Mouse (Mus musculus) activated CD4-positive, CD25-positive, alpha-beta regulatory T cell (primary cell): ENCODE data around the gene Lrrc47. TPM values are rescaled to one million over a fixed set of nuclear protein-coding genes. Genes with fewer than 3 reads are reported as not detected.

ENCODE experiments used
- polyA plus RNA-seq, 2 experiments: library from polyadenylated mRNA; unstranded; fragments of 100-300 nt; shearing (Covaris generic); gene quantifications; one replicate each; pipeline ENCODE4 v1.2.1; 2017

The Lrrc47 gene
- polyA plus RNA-seq: 10 to 100 TPM; 36.6 to 53.8 TPM

DNA sequence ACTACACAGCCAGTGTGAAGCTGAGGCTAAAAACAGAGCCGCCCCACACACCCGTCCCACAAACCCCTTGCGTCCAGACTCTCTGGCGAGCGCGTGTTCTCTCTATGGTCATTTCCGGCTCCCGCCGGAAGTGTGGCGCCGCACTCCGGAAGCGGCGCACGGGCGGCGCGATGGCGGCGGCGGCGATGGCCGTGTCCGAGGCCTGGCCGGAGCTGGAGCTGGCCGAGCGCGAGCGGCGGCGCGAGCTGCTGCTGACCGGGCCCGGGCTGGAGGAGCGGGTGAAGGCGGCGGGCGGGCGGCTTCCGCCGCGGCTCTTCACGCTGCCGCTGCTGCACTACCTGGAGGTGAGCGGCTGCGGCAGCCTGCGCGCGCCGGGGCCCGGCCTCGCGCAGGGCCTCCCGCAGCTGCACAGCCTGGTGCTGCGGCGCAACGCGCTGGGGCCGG lies at the start of gene Lrrc47:
Gene Lrrc47, plus strand, starts transcription at position 86 of the 444 bp plus-strand sequence.

DNA sequence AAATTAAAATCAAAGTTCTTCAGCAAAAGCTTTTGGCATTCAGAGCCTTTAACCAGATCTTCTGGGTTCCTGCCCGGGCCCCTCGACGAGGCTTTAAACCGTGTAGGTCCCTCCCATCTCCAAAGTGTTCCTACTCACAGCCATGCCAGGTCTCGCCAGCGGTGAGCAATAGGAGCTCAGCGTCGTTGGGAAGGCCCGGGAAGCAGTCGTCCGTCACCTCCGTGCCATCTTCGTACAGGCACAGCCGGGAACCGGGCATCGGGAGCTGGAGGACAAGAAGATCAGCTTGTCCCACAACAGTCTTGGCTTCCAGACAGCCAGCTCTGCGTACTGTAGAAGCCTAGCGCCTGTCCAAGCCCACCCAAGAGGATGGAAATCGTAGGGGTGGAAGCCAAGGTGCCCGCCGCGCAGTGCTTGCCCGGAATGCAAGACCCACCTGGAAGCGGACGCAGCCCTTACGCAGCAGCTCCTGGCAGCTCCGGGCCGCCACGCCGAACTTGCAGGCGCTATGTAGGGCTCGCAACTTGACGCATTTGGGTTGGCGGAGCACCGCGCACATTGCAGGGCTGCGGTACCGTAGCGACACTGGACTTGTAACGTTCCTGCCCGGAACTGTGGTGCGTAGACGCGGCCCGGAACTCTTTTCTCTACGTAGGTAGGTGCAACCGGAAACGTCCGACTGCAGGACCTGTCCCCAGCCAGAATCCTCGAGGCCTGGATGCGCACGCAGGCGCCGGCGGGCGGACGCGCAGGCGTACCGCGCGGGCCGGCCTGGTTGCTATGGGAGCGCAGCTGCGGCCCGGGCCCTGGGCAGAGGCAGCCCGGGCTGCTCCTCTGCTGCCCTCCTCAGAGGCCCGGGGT lies 36.9 kb upstream of the Lrrc47 start, which contains the start of the genes Dffb and Cep104:
Gene Dffb, minus strand, starts transcription at position 696 of the 861 bp plus-strand sequence.
Gene Cep104, plus strand, starts transcription at position 764 of the 861 bp plus-strand sequence.

DNA sequence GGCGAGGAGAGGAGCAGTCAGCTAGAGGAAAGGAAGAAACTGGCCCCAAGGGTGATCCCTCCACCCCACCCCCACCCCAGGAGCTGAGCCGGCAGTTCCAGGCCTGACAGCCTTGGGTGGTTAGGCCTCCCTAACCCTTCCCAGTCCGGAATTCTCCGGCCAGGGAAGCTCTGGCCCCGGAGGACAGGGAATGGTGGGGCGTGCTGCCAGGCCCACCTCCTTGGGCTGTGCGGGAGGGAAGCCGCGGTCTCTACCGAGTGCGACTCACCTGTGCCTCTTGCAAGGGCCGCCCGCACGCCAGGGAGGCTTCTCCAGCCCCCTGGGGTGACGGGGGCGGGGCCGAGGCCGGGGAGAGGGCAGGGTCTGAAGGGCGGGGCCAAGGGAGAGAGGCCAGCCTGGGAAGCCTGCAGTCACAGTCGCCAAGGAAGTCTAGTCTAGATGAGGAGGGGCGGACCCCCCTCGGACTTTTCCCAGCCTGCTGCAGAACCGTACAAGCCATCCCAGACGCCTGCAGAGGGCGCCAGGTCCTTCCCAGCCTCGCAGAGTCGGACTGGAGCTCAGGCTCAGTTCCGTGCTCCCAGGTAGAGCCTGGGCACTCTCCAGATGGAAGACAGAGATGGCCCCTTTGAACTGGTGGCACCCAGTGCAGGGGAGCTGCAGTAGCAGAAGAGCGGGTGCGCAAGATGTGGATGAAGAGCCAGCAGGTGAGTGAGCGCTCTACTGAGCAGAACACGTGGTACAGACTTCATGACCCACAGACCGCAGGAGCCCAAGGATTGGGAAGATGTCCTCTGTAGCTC lies 14.3 kb downstream of the Lrrc47 start, which contains the start of gene Smim1:
Gene Smim1, minus strand, starts transcription at position 590 of the 800 bp plus-strand sequence.

DNA sequence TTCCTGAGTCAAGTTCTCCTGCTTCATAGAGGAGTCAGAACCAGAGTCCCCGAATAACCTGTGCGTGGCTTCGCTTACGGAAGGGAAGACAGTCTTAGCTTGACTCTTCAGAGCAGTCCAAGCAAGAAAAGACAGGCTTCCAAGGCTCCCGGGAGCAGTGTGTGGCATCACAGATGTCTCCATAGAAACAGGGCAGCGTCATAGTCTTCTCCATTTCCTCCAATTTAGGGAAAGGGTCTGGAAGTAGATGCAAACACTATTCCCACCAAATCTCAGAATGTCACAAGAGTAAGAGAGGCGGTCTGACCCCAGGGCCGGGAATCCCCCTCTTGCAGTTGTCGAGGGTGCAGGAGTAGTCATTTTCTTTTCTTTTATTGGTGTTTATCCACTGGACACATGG lies 31.0 kb downstream of the Lrrc47 start, which contains the start of gene Ccdc27:
Gene Ccdc27, minus strand, starts transcription at position 101 of the 400 bp plus-strand sequence.

Other genes with a start within 250 kb of the Lrrc47 start
- gene A430005L14Rik, start 54.5 kb upstream of the Lrrc47 start, polyA plus RNA-seq: 10 to 100 TPM; 58.6 to 63.0 TPM
- 10 to 100 TPM; 21.2 to 25.6 TPM for gene Dffb, start 36.6 kb upstream of the Lrrc47 start, polyA plus RNA-seq
- gene Cep104, start 36.5 kb upstream of the Lrrc47 start, polyA plus RNA-seq: 10 to 100 TPM in 1 of 2 experiments, 1 to 10 TPM in 1; 8.7 to 10.2 TPM
- gene Smim1, start 14.5 kb downstream of the Lrrc47 start, polyA plus RNA-seq: 1 to 10 TPM in 1 of 2 experiments, under 1 TPM in 1; 0.16 to 1.1 TPM
- not detected for gene Ccdc27, start 30.9 kb downstream of the Lrrc47 start, polyA plus RNA-seq
- under 1 TPM; 0.25 to 0.74 TPM for gene Trp73, start 128.5 kb downstream of the Lrrc47 start, polyA plus RNA-seq
- gene Wrap73, start 130.6 kb downstream of the Lrrc47 start, polyA plus RNA-seq: 10 to 100 TPM; 31.6 to 44.9 TPM
- gene Tprgl, start 148.9 kb downstream of the Lrrc47 start, polyA plus RNA-seq: 100 to 1,000 TPM; 311 to 335 TPM
- not detected for gene Megf6, start 159.0 kb downstream of the Lrrc47 start, polyA plus RNA-seq